Mouse (Mus musculus) regulatory T cell (primary cell): ENCODE data around the gene Foxb2.
"Not testable (repeated sequence)": the region's sequence is repeated elsewhere in the genome, so short reads cannot be mapped to it uniquely, and the experiment has no call there.

Experiments used
- in situ Hi-C: fragments of 300-600 bp; cut with MboI, MseI; formaldehyde crosslinking; loops from one replicate; pipeline ENCODE4 v1.15.1; 2025; ENCODE audit warnings: high pct_unique_total_duplicates

Gene Foxb2

GRCm38 (mm10) chr19:16873221-16873861 is at the start of gene Foxb2:
TSS of gene Foxb2 (minus strand) at chr19:16873805.
- in situ Hi-C loops = loop anchor here (5.0 kb wide), 1 partner anchor 71 kb away; no protein-coding TSS in a partner anchor

GRCm38 (mm10) chr19:16911507-16911906 is 37.9 kb upstream of the Foxb2 start:
- in situ Hi-C loops = no loop called here

- in situ Hi-C loops = no loop called here
These were observed 29.5 kb upstream of the Foxb2 start for GRCm38 (mm10) chr19:16903106-16903505.

GRCm38 (mm10) chr19:16899716-16900115 is 26.1 kb upstream of the Foxb2 start:
- in situ Hi-C loops = loop anchor here (10.0 to 25.0 kb wide), 2 partner anchors 105 to 488 kb away; partner anchors contain the start of gene Rfk

GRCm38 (mm10) chr19:16898576-16898975 is 25.0 kb upstream of the Foxb2 start:
- in situ Hi-C loops = loop anchor here (10.0 to 25.0 kb wide), 2 partner anchors 106 to 489 kb away; partner anchors contain the start of gene Rfk

- in situ Hi-C loops = loop anchor here (25.0 kb wide), 1 partner anchor 511 kb away; the partner anchor contains the start of gene Rfk
These were observed 2.8 kb upstream of the Foxb2 start for GRCm38 (mm10) chr19:16876458-16876770.

- in situ Hi-C loops = loop anchor here (25.0 kb wide), 1 partner anchor 511 kb away; the partner anchor contains the start of gene Rfk
These were observed 2.2 kb upstream of the Foxb2 start for GRCm38 (mm10) chr19:16875631-16876457.

GRCm38 (mm10) chr19:16874991-16875540 is 1.5 kb upstream of the Foxb2 start:
- in situ Hi-C loops = loop anchor here (5.0 to 25.0 kb wide), 2 partner anchors 73 to 512 kb away; partner anchors contain the start of gene Rfk

- in situ Hi-C loops = loop anchor here (5.0 kb wide), 1 partner anchor 72 kb away; no protein-coding TSS in a partner anchor
These were observed 597 bp upstream of the Foxb2 start for GRCm38 (mm10) chr19:16873942-16874861.

GRCm38 (mm10) chr19:16872331-16873180 is 1.0 kb downstream of the Foxb2 start:
- in situ Hi-C loops = loop anchor here (5.0 kb wide), 1 partner anchor 70 kb away; no protein-coding TSS in a partner anchor

GRCm38 (mm10) chr19:16871192-16871760 is 2.3 kb downstream of the Foxb2 start:
- in situ Hi-C loops = loop anchor here (5.0 kb wide), 1 partner anchor 69 kb away; no protein-coding TSS in a partner anchor

- in situ Hi-C loops = loop anchor here (5.0 kb wide), 1 partner anchor 68 kb away; no protein-coding TSS in a partner anchor
These were observed 3.0 kb downstream of the Foxb2 start for GRCm38 (mm10) chr19:16870501-16871191.

- in situ Hi-C loops = no loop called here
These were observed 5.1 kb downstream of the Foxb2 start for GRCm38 (mm10) chr19:16868534-16868933.

GRCm38 (mm10) chr19:16858646-16859045 is 15.0 kb downstream of the Foxb2 start:
- in situ Hi-C loops = no loop called here

- in situ Hi-C loops = no loop called here
These were observed 16.9 kb downstream of the Foxb2 start for GRCm38 (mm10) chr19:16856752-16857151.

- in situ Hi-C loops = not testable (repeated sequence)
These were observed 29.5 kb downstream of the Foxb2 start for GRCm38 (mm10) chr19:16844091-16844490.

- in situ Hi-C loops = no loop called here
These were observed 31.9 kb downstream of the Foxb2 start for GRCm38 (mm10) chr19:16841516-16842249.

GRCm38 (mm10) chr19:16841001-16841400 is 32.6 kb downstream of the Foxb2 start:
- in situ Hi-C loops = no loop called here
